Mouse (Mus musculus): Measurements from ENCODE around the gene Bnc2.

- TF ChIP-seq POLR2A (IDR thresholded peaks at IDR 0.05; ENCODE audit: extremely low read depth, insufficient read depth, low read length) (no peak), CTCF (IDR thresholded peaks at IDR 0.05; ENCODE audit: extremely low read depth, insufficient read depth, low read length) (no peak)
Measured at GRCm38 (mm10) chr4:84632832-84633789, 42.0 kb downstream of the Bnc2 start.
